Mouse (Mus musculus) liver, embryonic 12.5 days (tissue): ENCODE measurements around the gene Rgs3. TPM values are rescaled to one million over a fixed set of nuclear protein-coding genes. Genes with fewer than 3 reads are reported as not detected.

Experiments
- ATAC-seq: fragments of 200-750 bp; cut with Nextera tagmentation; 2 replicates; pipeline ENCODE4 v1.8.0; 2017; ENCODE audit warnings: moderate number of reproducible peaks, mild to moderate bottlenecking, moderate library complexity
- H3K27ac ChIP-seq: fragments of 300-500 bp; sonication (generic); 2 replicates; pipeline ENCODE4 v1.5.1; 2016; ENCODE audit warnings: mild to moderate bottlenecking
- H3K27me3 ChIP-seq: fragments of 300-500 bp; sonication (generic); replicated peaks from 2 replicates; pipeline ENCODE4 v1.6.1; 2016; ENCODE audit warnings: mild to moderate bottlenecking, moderate library complexity
- H3K36me3 ChIP-seq: fragments of 300-500 bp; sonication (generic); 2 replicates; pipeline ENCODE4 v1.6.1; 2016; ENCODE audit warnings: mild to moderate bottlenecking, moderate library complexity
- H3K4me1 ChIP-seq: fragments of 300-500 bp; sonication (generic); 2 replicates; pipeline ENCODE4 v1.6.1; 2016
- H3K4me2 ChIP-seq: fragments of 300-500 bp; sonication (generic); 2 replicates; pipeline ENCODE4 v1.6.1; 2016; ENCODE audit warnings: mild to moderate bottlenecking, moderate library complexity
- H3K4me3 ChIP-seq: fragments of 300-500 bp; sonication (generic); 2 replicates; pipeline ENCODE4 v1.5.1; 2016; ENCODE audit warnings: mild to moderate bottlenecking, moderate library complexity
- H3K9ac ChIP-seq: fragments of 300-500 bp; sonication (generic); 2 replicates; pipeline ENCODE4 v1.6.1; 2016; ENCODE audit warnings: mild to moderate bottlenecking, moderate library complexity
- H3K9me3 ChIP-seq: fragments of 300-500 bp; sonication (generic); replicated peaks from 2 replicates; pipeline ENCODE4 v1.6.1; 2016; ENCODE audit warnings: mild to moderate bottlenecking, moderate library complexity
- WGBS: fragments of 180-500 bp; shearing (Covaris S2); methylation state at CpG from one replicate; pipeline ENCODE4 v1.1.7; 2016; ENCODE audit not compliant: insufficient replicate concordance; 5-methylcytosine and 5-hydroxymethylcytosine counted together
- polyA plus RNA-seq: library from polyadenylated mRNA; unstranded; fragments of >200 nt; fragmentation: Nextera tagmentation; extraction: Ambion mirVana; gene quantifications from 2 replicates; pipeline ENCODE4 v1.2.1, GENCODE M21; 2016

Gene Rgs3
- polyA plus RNA-seq, 1 experiment from 2014 or later = 8.1 TPM

DNA sequence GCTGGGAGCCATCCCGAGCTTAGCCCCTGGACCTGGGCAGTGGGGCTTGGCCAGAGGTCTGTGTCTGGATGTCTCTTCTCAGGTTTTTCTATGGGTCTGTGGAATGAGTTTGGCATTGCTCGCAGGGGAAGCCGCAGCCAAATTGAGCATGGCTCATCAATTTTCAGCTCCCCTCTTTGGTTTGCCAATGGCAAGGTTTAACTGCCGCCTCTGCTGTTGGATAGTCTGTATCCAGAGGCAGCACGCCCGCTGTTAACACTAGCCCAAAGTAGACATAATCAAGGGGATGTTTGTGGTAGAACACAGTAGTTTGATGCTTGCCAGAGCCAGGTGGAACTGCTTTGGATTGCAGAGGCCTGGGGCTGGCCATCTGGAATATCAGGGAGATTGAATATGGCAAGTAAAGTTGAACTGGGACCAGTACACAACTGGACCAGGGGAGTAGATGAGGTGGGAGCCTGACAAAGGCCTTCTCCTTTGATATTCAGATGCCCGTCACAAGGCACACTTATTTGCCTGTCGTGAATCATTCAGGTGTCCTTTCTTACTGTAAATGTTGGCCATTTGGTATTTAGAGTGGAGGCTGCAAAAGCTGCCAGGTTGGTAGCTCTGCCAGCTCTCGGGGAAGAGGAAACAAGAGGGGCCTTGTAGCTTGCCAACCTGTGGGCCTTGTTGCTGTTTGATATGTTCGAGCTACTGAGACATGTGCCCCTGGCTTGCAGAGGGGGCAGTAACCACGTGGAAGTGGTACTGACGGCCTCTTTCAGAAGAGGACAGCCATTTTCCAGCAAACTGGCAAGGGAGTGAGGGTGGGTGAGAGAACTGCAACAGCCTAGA is 93.5 kb downstream of the Rgs3 start:
- no peaks in the 10 kb centered on the region for H3K27me3 ChIP-seq
- no peak overlapping the region for H3K27ac ChIP-seq
- ATAC-seq = no peak
- no peak overlapping the region for H3K4me2 ChIP-seq
- no peaks in the 10 kb centered on the region for H3K36me3 ChIP-seq
- H3K4me3 ChIP-seq = no peak overlapping the region
- H3K4me1 ChIP-seq = no peaks in the 10 kb centered on the region
- WGBS = 68% methylated on average over 12 of the region's 12 CpGs
- H3K9ac ChIP-seq = no peak overlapping the region
- H3K9me3 ChIP-seq = no peaks in the 10 kb centered on the region

DNA sequence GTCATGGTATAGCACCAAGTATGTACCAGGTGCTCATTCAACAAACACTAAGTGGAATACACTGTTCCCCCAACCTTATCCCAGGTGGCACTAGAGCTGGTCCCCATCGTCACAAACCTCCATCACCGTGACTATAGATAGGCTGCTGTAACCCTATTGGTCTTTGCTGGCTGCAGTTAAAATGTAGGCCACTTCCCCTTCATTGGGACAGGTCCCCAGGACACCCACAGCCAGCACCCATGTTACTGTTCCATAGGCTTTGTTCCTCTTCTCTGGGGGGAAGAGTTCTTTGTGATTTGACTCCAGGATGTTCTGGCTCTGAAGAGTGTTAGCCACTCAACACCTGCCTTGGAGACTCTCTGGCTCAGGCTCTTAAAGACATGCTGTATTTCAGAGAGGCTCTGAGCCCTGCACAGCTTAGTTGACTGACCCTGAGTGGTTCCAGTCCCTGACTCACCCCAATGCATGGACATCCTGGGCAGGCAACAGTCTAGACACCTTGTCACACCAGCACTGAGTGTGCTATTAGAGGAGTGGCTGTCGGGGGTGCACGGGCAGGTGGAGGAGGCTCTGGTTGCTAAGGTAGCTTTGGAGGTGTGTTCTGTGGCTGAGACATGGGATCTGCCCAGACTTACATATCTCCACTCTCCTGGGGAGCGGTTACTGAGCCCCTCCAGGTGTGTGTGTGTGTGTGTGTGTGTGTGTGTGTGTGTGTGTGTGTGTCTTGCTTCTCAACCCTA is 94.4 kb downstream of the Rgs3 start:
- H3K9me3 ChIP-seq = no peaks in the 10 kb centered on the region
- H3K4me2 ChIP-seq = no peak overlapping the region
- no peak for ATAC-seq
- no peaks in the 10 kb centered on the region for H3K36me3 ChIP-seq
- H3K9ac ChIP-seq = no peak overlapping the region
- no peak overlapping the region for H3K27ac ChIP-seq
- WGBS = 73% methylated on average over 5 of the region's 5 CpGs
- H3K27me3 ChIP-seq = no peaks in the 10 kb centered on the region
- no peak overlapping the region for H3K4me3 ChIP-seq
- H3K4me1 ChIP-seq = no peaks in the 10 kb centered on the region

DNA sequence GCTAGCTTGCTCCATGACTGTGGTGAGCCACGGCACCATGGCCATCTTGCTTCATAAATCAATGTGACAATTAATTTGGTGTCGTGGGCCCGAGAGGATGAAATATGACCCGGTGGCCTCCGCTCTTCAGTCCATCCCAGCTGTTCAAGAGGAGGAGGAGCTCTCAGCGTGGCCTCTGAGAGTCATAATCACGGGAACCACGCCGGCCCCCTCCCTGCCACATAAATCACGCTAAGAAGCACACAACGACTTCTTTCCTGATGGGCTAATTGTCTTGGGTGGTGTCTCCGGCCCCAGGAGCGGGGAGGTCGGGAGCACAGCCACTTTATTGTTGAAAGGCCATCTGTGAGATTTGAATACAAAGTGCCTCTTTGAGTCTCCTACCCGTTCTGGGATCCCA is 99.6 kb downstream of the Rgs3 start:
- Histone ChIP-seq H3K4me3 (no peak overlapping the region), H3K9me3 (no peaks in the 10 kb centered on the region), H3K27me3 (no peaks in the 10 kb centered on the region), H3K27ac (no peak overlapping the region), H3K4me1 (peaks cover 35% of the 10 kb centered on the region), H3K36me3 (no peaks in the 10 kb centered on the region), H3K4me2 (no peak overlapping the region), H3K9ac (no peak overlapping the region)
- ATAC-seq = no peak
- 53% methylated on average over 15 of the region's 15 CpGs for whole genome bisulfite sequencing

DNA sequence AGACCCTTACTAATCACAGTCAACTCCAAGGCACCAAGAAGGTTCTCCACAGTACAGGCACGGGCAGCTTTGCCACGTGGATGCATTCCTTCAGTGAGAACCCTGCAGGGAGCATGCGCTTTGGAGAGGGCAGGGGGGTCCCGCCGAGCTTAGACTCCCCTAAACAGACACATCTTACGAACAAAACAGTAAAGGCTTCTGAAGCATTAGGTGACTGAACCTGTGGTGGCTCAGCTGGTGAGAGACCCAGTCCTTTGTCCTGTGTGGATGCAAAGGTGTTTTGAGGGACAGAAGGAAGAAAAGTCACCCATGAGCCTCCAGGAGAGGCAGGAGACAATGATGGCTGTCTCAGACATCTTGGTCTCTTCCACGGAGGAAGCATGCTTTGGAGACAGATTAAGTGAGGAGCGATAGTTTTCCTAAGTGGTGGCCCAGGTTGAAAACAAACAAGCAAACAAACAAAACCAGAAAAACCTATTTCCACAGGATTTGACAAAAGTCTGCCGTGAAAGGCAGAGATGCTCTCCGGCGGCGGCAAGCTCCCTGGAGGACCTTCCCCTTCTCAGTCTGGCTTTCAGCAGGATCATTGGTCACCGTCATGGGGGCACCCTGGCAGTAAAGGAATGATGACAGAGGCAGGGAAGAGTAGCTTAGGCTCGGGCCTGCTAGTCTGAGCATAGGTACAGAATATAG is 100.4 kb downstream of the Rgs3 start:
- Histone ChIP-seq H3K36me3 (no peaks in the 10 kb centered on the region), H3K27ac (peak overlapping the region; percentile 53; the same call in 1 of the 2 replicates), H3K4me2 (no peak overlapping the region), H3K9me3 (no peaks in the 10 kb centered on the region), H3K27me3 (no peaks in the 10 kb centered on the region), H3K9ac (no peak overlapping the region), H3K4me1 (peaks cover 35% of the 10 kb centered on the region), H3K4me3 (no peak overlapping the region)
- 56% methylated on average over 14 of the region's 14 CpGs for WGBS
- ATAC-seq = no peak

DNA sequence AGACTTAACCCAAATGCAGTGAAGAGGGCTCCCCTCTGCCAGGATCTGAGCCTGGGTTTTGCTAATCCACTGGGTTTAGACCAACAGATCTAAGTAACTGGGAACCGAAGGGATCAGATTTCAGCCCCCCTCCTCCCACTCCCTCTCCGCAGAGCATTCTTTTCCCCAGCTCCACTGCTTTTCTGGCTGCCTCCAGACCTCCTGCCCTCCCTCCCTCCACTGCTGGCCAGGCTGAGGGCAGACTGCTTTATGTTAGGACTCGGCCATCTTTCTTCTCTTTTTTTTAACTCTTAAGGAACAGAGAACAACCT is 100.9 kb downstream of the Rgs3 start:
- Histone ChIP-seq H3K27me3 (no peaks in the 10 kb centered on the region), H3K27ac (peak overlapping the region; percentile 53; the same call in 1 of the 2 replicates), H3K4me2 (no peak overlapping the region), H3K4me1 (peaks cover 35% of the 10 kb centered on the region), H3K9ac (no peak overlapping the region), H3K36me3 (no peaks in the 10 kb centered on the region), H3K9me3 (no peaks in the 10 kb centered on the region), H3K4me3 (no peak overlapping the region)
- 31% methylated on average over 3 of the region's 3 CpGs for WGBS
- ATAC-seq = no peak

DNA sequence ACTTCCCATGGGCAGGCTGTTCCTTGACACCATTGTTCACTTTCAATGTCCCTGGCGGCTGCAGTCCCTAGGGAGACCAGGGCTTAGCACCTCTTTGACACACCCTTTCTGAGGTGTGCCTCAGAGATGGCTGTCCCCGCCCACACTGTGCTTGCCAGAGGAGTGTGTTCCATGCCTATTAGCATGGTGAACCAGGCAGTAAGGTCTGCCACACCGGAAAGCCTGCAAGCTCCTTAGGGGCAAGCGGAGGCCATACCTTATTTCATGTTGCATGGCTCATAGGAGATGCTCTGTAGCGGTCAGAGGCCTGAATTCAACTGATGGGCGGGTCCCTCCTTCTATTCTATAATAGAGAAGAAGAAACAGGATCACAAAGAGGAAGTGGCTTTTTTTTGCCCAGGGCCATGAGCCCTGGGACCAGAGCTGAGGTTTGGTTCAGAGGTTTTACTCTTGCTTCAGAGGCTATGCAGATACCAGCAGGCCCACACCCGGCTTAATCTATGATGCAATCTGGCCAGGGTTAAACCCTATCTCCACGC is 101.7 kb downstream of the Rgs3 start:
- peak; percentile 30; the same call in 1 of the 2 replicates for ATAC-seq
- H3K9me3 ChIP-seq = no peaks in the 10 kb centered on the region

DNA sequence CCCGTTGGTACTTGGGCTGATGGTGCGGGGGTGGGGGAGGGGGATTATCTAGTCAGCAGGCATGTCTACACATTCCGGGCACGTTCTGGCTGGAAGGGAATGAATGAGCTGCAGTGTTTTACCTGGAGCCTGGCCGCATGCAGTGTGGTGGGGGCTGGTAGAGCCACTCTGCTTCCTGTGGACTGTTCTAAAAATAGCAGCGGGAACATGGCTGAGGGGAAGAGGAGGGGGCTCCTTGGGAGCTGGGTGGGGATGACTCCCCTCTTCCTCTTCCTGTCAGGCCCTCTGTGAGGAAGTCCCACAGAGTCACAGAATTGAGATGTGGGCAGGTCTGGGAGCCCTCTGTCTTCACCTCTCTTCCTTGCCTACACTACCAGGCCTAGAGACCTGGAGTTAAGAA is 103.7 kb downstream of the Rgs3 start:
- H3K4me2 ChIP-seq = peak overlapping the region; percentile 29; the same call in 1 of the 2 replicates
- peak; percentile 47; the same call in 1 of the 2 replicates for ATAC-seq

More for the DNA sequence above, 101.7 kb downstream of the Rgs3 start:
- 0 out of 2 replicates have a peak overlapping the region, but pooled peaks have one; percentile 53 for H3K27ac ChIP-seq
- H3K4me3 ChIP-seq = no peak overlapping the region
- WGBS = 28% methylated on average over 8 of the region's 8 CpGs
- no peaks in the 10 kb centered on the region for H3K27me3 ChIP-seq
- H3K4me2 ChIP-seq = no peak overlapping the region
- H3K9ac ChIP-seq = no peak overlapping the region
- no peaks in the 10 kb centered on the region for H3K36me3 ChIP-seq
- peaks cover 35% of the 10 kb centered on the region for H3K4me1 ChIP-seq

DNA sequence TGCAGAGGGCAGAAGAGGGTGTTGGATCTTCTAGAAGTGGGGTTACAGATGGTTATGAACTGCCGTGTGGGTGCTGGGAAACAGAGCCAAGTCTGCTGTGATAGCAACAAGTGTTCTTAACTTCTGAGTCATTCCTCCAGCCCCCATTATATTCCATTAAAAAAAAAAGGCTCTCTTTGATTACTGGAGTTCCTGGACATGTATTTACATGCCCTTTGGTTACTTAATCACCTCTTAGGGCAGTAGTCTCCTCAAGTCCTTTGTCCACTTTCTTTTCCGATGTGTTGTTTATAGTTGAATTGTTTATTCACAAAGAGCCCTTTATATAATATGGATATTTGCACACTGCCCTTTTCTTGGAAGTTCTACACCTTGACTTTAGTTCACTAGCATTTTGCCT is 106.2 kb downstream of the Rgs3 start:
- 56% methylated on average over 2 of the region's 2 CpGs for WGBS

More for the DNA sequence above, 103.7 kb downstream of the Rgs3 start:
- peaks cover 35% of the 10 kb centered on the region for H3K4me1 ChIP-seq
- no peaks in the 10 kb centered on the region for H3K36me3 ChIP-seq
- H3K27ac ChIP-seq = peak overlapping the region; percentile 72
- WGBS = 5% methylated on average over 6 of the region's 6 CpGs
- H3K27me3 ChIP-seq = no peaks in the 10 kb centered on the region
- H3K9me3 ChIP-seq = no peaks in the 10 kb centered on the region
- H3K9ac ChIP-seq = no peak overlapping the region
- H3K4me3 ChIP-seq = no peak overlapping the region

DNA sequence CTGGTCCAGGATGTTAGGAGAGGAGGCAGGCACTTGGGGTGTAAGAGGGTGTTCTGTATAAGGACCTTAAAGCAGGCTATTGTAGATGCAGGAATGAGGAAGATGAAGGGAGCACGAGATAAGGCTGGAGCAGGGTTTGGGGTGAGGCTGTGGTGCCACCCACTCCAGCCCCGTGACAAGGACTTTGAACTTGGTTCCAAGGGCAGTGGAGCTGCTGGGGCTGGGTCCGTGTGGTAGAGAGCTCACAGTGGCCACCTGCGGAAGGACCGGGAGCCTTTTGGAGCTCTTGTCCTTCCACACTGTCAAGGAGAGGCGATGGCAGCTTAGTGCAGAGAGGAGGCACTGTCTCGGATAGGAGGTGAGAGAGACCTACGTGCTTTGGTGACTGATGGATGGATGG is 109.0 kb downstream of the Rgs3 start:
- Histone ChIP-seq H3K9me3 (no peaks in the 10 kb centered on the region), H3K36me3 (no peaks in the 10 kb centered on the region), H3K4me3 (no peak overlapping the region), H3K4me2 (no peak overlapping the region), H3K27me3 (peaks cover 16% of the 10 kb centered on the region), H3K4me1 (peaks cover 5% of the 10 kb centered on the region), H3K9ac (no peak overlapping the region), H3K27ac (no peak overlapping the region)
- 66% methylated on average over 8 of the region's 8 CpGs for WGBS
- ATAC-seq = peak; percentile 42; the same call in 1 of the 2 replicates

More for the DNA sequence above, 106.2 kb downstream of the Rgs3 start:
- Histone ChIP-seq H3K9me3 (no peaks in the 10 kb centered on the region), H3K9ac (no peak overlapping the region), H3K4me1 (peaks cover 29% of the 10 kb centered on the region), H3K4me3 (no peak overlapping the region), H3K27me3 (no peaks in the 10 kb centered on the region), H3K36me3 (no peaks in the 10 kb centered on the region), H3K27ac (no peak overlapping the region), H3K4me2 (no peak overlapping the region)
- no peak for ATAC-seq

DNA sequence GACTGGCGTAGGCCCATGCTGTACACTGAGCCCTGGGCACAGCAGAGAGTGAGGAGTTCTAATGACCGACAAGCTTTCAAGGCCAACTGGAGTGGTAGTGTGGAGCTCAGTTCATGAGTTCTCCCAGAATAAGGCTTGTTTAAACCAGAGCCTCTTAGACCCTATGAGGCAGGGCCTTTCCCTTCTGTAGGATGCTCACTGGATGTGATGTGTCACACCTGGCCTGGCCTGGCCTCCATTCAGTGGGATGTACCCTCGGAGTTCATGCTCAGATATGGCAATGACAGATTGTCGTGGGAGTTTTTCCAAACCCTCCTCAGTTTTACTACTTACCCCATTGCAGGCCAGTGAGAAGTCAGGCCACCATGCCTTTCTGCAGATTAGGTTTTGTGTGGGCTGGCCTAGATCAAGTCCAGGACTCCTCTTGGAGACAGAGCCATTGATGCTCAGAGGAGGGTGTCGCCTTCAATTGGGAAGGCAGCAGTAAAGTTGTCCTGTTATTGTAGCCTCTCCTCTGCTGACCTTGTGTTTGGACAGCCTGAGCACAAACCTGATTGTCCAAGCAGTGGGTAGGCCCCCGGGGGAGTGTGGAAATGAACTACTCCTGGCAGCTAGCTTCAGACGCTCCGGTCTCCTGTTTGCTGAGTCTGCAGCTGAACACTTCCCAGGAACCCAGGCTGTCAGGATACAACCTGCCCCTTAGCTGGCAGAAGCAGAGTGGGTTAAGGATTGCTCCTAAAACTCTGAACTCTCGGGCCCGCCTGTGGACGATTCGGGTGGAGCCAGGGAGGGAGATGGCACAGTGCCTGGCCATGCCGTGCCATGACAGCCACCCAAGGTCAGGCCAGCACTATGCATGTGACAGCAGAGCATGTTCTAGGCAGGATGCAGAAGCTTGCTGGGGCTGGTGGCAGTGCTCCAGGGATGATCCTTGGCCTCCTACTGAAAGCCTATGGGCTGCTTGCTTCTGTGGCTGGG is 109.7 kb downstream of the Rgs3 start:
- WGBS = 72% methylated on average over 13 of the region's 13 CpGs
- Histone ChIP-seq H3K9ac (no peak overlapping the region), H3K4me2 (no peak overlapping the region), H3K4me3 (no peak overlapping the region), H3K4me1 (peaks cover 6% of the 10 kb centered on the region), H3K27ac (no peak overlapping the region), H3K27me3 (peaks cover 23% of the 10 kb centered on the region), H3K36me3 (no peaks in the 10 kb centered on the region), H3K9me3 (no peaks in the 10 kb centered on the region)
- ATAC-seq = no peak

DNA sequence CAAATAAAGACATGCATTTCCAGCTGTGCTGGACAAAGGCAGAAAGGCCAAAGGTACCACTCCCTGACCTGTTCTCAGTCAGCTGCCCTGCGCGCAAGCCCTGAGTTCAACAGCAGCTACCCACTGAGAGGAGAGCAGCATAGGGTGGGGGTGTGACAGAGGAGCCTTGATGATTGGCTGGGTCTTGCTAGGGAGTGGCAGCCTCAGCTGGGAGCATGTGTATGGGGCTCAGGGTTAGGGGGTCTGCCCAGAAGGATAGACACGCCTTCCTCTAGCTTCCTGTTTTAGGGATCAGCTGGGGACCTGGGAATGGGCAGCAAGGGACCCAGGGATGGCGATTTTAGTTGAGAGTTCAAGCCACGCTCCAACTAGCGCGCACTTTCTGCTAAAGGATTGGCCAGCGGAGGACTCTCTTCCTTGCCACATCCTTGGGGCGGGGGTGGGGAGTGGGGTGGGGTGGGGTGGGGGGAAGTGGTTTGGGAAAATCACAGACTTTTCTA is 113.9 kb downstream of the Rgs3 start:
- WGBS = 15% methylated on average over 9 of the region's 9 CpGs
- Histone ChIP-seq H3K4me2 (peak overlapping the region; percentile 52), H3K4me1 (peaks cover 6% of the 10 kb centered on the region), H3K9ac (no peak overlapping the region), H3K36me3 (no peaks in the 10 kb centered on the region), H3K4me3 (peak overlapping the region; percentile 38; the same call in 1 of the 2 replicates), H3K27ac (no peak overlapping the region), H3K9me3 (no peaks in the 10 kb centered on the region), H3K27me3 (peaks cover 37% of the 10 kb centered on the region)
- ATAC-seq = 0 out of 2 replicates have a peak, but pooled peaks have one; percentile 35
